Mouse (Mus musculus): ENCODE measurements around the gene Dok1. TPM values are rescaled to one million over a fixed set of nuclear protein-coding genes. Genes with fewer than 3 reads are reported as not detected.

Dok1 gene
- polyA plus RNA-seq, 1 experiment from 2014 or later, result 10.9 TPM

GRCm38 (mm10) chr6:83014482-83015466, 18.5 kb downstream of the Dok1 start:
- H3K27me3 ChIP-seq, result no peaks in the 10 kb centered on the region
- H3K36me3 ChIP-seq, result no peaks in the 10 kb centered on the region
- H3K4me2 ChIP-seq (replicated peaks), result no peak overlapping the region
- H3K4me1 ChIP-seq, result no peaks in the 10 kb centered on the region
- no peaks in the 10 kb centered on the region for H3K9me3 ChIP-seq (replicated peaks)
- H3K4me3 ChIP-seq (replicated peaks), result no peak overlapping the region
- H3K9ac ChIP-seq, result no peak overlapping the region
- H3K27ac ChIP-seq (replicated peaks), result no peak overlapping the region
- 64% methylated on average over 12 of the region's 12 CpGs for WGBS
- no peak for ATAC-seq (ENCODE audit: insufficient number of reproducible peaks, low FRiP score, low TSS enrichment, low read depth)

GRCm38 (mm10) chr6:83013444-83013843, 19.8 kb downstream of the Dok1 start:
- WGBS, result 69% methylated on average over 5 of the region's 5 CpGs
- no peaks in the 10 kb centered on the region for H3K9me3 ChIP-seq (replicated peaks)
- H3K9ac ChIP-seq, result no peak overlapping the region
- no peak overlapping the region for H3K27ac ChIP-seq (replicated peaks)
- no peaks in the 10 kb centered on the region for H3K27me3 ChIP-seq
- H3K4me2 ChIP-seq (replicated peaks), result no peak overlapping the region
- no peaks in the 10 kb centered on the region for H3K4me1 ChIP-seq
- H3K36me3 ChIP-seq, result no peaks in the 10 kb centered on the region
- H3K4me3 ChIP-seq (replicated peaks), result no peak overlapping the region
- no peak for ATAC-seq (ENCODE audit: insufficient number of reproducible peaks, low FRiP score, low TSS enrichment, low read depth)

GRCm38 (mm10) chr6:83011756-83012155, 21.5 kb downstream of the Dok1 start:
- no peak overlapping the region for H3K4me2 ChIP-seq (replicated peaks)
- no peaks in the 10 kb centered on the region for H3K4me1 ChIP-seq
- no peaks in the 10 kb centered on the region for H3K27me3 ChIP-seq
- WGBS, result 69% methylated on average over 6 of the region's 6 CpGs
- no peak overlapping the region for H3K4me3 ChIP-seq (replicated peaks)
- no peak overlapping the region for H3K27ac ChIP-seq (replicated peaks)
- H3K9ac ChIP-seq, result no peak overlapping the region
- no peaks in the 10 kb centered on the region for H3K36me3 ChIP-seq
- H3K9me3 ChIP-seq (replicated peaks), result no peaks in the 10 kb centered on the region
- no peak for ATAC-seq (ENCODE audit: insufficient number of reproducible peaks, low FRiP score, low TSS enrichment, low read depth)

- H3K9me3 ChIP-seq (replicated peaks), result no peaks in the 10 kb centered on the region
- ATAC-seq (ENCODE audit: insufficient number of reproducible peaks, low FRiP score, low TSS enrichment, low read depth), result no peak
- H3K4me3 ChIP-seq (replicated peaks), result no peak overlapping the region
- no peak overlapping the region for H3K4me2 ChIP-seq (replicated peaks)
- H3K36me3 ChIP-seq, result no peaks in the 10 kb centered on the region
- WGBS, result 87% methylated on average over 7 of the region's 7 CpGs
- no peaks in the 10 kb centered on the region for H3K4me1 ChIP-seq
- H3K27me3 ChIP-seq, result no peaks in the 10 kb centered on the region
- no peak overlapping the region for H3K9ac ChIP-seq
- H3K27ac ChIP-seq (replicated peaks), result no peak overlapping the region
Observed at GRCm38 (mm10) chr6:83011255-83011654, 22.0 kb downstream of the Dok1 start.

- Histone ChIP-seq H3K27ac (replicated peaks) (no peak overlapping the region), H3K4me3 (replicated peaks) (no peak overlapping the region), H3K36me3 (no peaks in the 10 kb centered on the region), H3K27me3 (no peaks in the 10 kb centered on the region), H3K9me3 (replicated peaks) (no peaks in the 10 kb centered on the region), H3K9ac (no peak overlapping the region), H3K4me1 (peaks cover 5% of the 10 kb centered on the region; the same call in 1 of the 2 replicates), H3K4me2 (replicated peaks) (no peak overlapping the region)
- ATAC-seq (ENCODE audit: insufficient number of reproducible peaks, low FRiP score, low TSS enrichment, low read depth), result no peak
- 57% methylated on average over 7 of the region's 7 CpGs for WGBS
Observed at GRCm38 (mm10) chr6:83010010-83010409, 23.3 kb downstream of the Dok1 start.

GRCm38 (mm10) chr6:83008659-83009058, 24.6 kb downstream of the Dok1 start:
- H3K9ac ChIP-seq, result no peak overlapping the region
- no peaks in the 10 kb centered on the region for H3K36me3 ChIP-seq
- WGBS, result 58% methylated on average over 3 of the region's 3 CpGs
- no peaks in the 10 kb centered on the region for H3K27me3 ChIP-seq
- no peak overlapping the region for H3K4me2 ChIP-seq (replicated peaks)
- no peak overlapping the region for H3K27ac ChIP-seq (replicated peaks)
- H3K4me1 ChIP-seq, result peaks cover 8% of the 10 kb centered on the region; the same call in 1 of the 2 replicates
- no peaks in the 10 kb centered on the region for H3K9me3 ChIP-seq (replicated peaks)
- H3K4me3 ChIP-seq (replicated peaks), result no peak overlapping the region
- no peak for ATAC-seq (ENCODE audit: insufficient number of reproducible peaks, low FRiP score, low TSS enrichment, low read depth)

- no peaks in the 10 kb centered on the region for H3K36me3 ChIP-seq
- H3K27me3 ChIP-seq, result no peaks in the 10 kb centered on the region
- ATAC-seq (ENCODE audit: insufficient number of reproducible peaks, low FRiP score, low TSS enrichment, low read depth), result no peak
- H3K9me3 ChIP-seq (replicated peaks), result no peaks in the 10 kb centered on the region
- no peak overlapping the region for H3K9ac ChIP-seq
- H3K4me1 ChIP-seq, result peaks cover 8% of the 10 kb centered on the region; the same call in 1 of the 2 replicates
- WGBS, result 65% methylated on average over 6 of the region's 6 CpGs
- H3K27ac ChIP-seq (replicated peaks), result no peak overlapping the region
- no peak overlapping the region for H3K4me3 ChIP-seq (replicated peaks)
- H3K4me2 ChIP-seq (replicated peaks), result no peak overlapping the region
Observed at GRCm38 (mm10) chr6:83006114-83006513, 27.2 kb downstream of the Dok1 start.

- no peak overlapping the region for H3K9ac ChIP-seq
- H3K36me3 ChIP-seq, result no peaks in the 10 kb centered on the region
- ATAC-seq (ENCODE audit: insufficient number of reproducible peaks, low FRiP score, low TSS enrichment, low read depth), result no peak
- 72% methylated on average over 10 of the region's 10 CpGs for WGBS
- no peak overlapping the region for H3K27ac ChIP-seq (replicated peaks)
- no peak overlapping the region for H3K4me2 ChIP-seq (replicated peaks)
- H3K4me3 ChIP-seq (replicated peaks), result no peak overlapping the region
- H3K9me3 ChIP-seq (replicated peaks), result no peaks in the 10 kb centered on the region
- H3K27me3 ChIP-seq, result no peaks in the 10 kb centered on the region
- H3K4me1 ChIP-seq, result peaks cover 8% of the 10 kb centered on the region; the same call in 1 of the 2 replicates
Observed at GRCm38 (mm10) chr6:83005444-83006011, 27.7 kb downstream of the Dok1 start.

GRCm38 (mm10) chr6:83004872-83005271, 28.4 kb downstream of the Dok1 start:
- no peaks in the 10 kb centered on the region for H3K27me3 ChIP-seq
- peaks cover 8% of the 10 kb centered on the region; the same call in 1 of the 2 replicates for H3K4me1 ChIP-seq
- no peak for ATAC-seq (ENCODE audit: insufficient number of reproducible peaks, low FRiP score, low TSS enrichment, low read depth)
- H3K9me3 ChIP-seq (replicated peaks), result no peaks in the 10 kb centered on the region
- no peak overlapping the region for H3K9ac ChIP-seq
- H3K36me3 ChIP-seq, result no peaks in the 10 kb centered on the region
- H3K4me2 ChIP-seq (replicated peaks), result no peak overlapping the region
- WGBS, result 43% methylated on average over 7 of the region's 7 CpGs
- H3K27ac ChIP-seq (replicated peaks), result no peak overlapping the region
- no peak overlapping the region for H3K4me3 ChIP-seq (replicated peaks)

GRCm38 (mm10) chr6:83004309-83004708, 29.0 kb downstream of the Dok1 start:
- Histone ChIP-seq H3K4me2 (replicated peaks) (no peak overlapping the region), H3K4me1 (peaks cover 8% of the 10 kb centered on the region; the same call in 1 of the 2 replicates), H3K4me3 (replicated peaks) (no peak overlapping the region), H3K36me3 (no peaks in the 10 kb centered on the region), H3K27me3 (no peaks in the 10 kb centered on the region), H3K9me3 (replicated peaks) (no peaks in the 10 kb centered on the region), H3K27ac (replicated peaks) (no peak overlapping the region), H3K9ac (no peak overlapping the region)
- ATAC-seq (ENCODE audit: insufficient number of reproducible peaks, low FRiP score, low TSS enrichment, low read depth), result no peak
- 60% methylated on average over 2 of the region's 2 CpGs for WGBS

GRCm38 (mm10) chr6:83003850-83004249, 29.4 kb downstream of the Dok1 start:
- H3K36me3 ChIP-seq, result no peaks in the 10 kb centered on the region
- H3K4me2 ChIP-seq (replicated peaks), result no peak overlapping the region
- no peak for ATAC-seq (ENCODE audit: insufficient number of reproducible peaks, low FRiP score, low TSS enrichment, low read depth)
- H3K4me1 ChIP-seq, result peaks cover 8% of the 10 kb centered on the region; the same call in 1 of the 2 replicates
- no peaks in the 10 kb centered on the region for H3K9me3 ChIP-seq (replicated peaks)
- H3K4me3 ChIP-seq (replicated peaks), result no peak overlapping the region
- no peaks in the 10 kb centered on the region for H3K27me3 ChIP-seq
- no peak overlapping the region for H3K9ac ChIP-seq
- H3K27ac ChIP-seq (replicated peaks), result no peak overlapping the region
- WGBS, result 87% methylated on average over 5 of the region's 5 CpGs

Measured in embryonic facial prominence, embryonic 15.5 days (tissue).